9 mouse cellular contexts compared by ENCODE assay signal in the genomic region with DNA sequence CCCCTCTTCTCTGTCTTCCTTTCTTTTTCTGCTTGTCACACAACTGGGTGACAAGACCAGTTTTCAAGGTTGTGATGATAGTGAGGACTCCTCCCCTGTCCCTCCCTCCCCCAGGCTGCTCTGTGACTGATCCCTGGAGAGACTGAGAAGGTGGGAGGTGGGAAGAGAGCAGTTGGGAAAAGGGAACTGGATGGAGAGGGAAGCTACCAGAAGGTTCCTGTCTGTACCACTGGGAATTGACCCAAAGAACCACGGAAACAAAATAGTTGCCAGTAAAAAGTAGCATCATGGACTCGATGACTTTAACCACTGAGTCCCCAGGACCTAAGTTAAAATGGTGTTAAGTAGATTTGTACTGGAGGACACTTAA.
DNase-seq lines count a peak whose midpoint lies in the region; ATAC-seq lines count a peak whose summit lies in the region.
"Had no signal": no experiment of that assay in that cellular context is flagged by ENCODE, and none has a peak within 500 bp of the region (broad histone marks: within the 10 kb centered on the region; RNA-seq: fewer than 3 reads in every experiment).

No protein-coding gene starts in this region.

- no peak for DNase-seq in heart, postnatal 25 days (ENCODE audit: low spot score)
- DNase-seq in 3134 (ENCODE audit: extremely low read depth, insufficient read length, low spot score): peak; percentile 65
- DNase-seq in adrenal gland, postnatal 36 days: peak; percentile 48 to 65
- no peak for DNase-seq in right cerebral cortex, postnatal 25 days
- no peak for DNase-seq in right cerebral cortex, postnatal 14 days
- DNase-seq: cerebellum, adult 11-12 months; liver, embryonic 13.5 days had no signal

- no peaks in the 10 kb centered on the region for H3K9me3 ChIP-seq in heart, embryonic 12.5 days (replicated peaks)
- no peaks in the 10 kb centered on the region for H3K9me3 ChIP-seq in intestine, embryonic 16.5 days (ENCODE audit: control insufficient read depth, low read length)
- H3K9me3 ChIP-seq: liver, embryonic 13.5 days had no signal

- H3K9ac ChIP-seq in heart, embryonic 12.5 days: no peak overlapping the region
- H3K9ac ChIP-seq in intestine, embryonic 16.5 days (ENCODE audit: low read depth, low read length): 0 out of 2 replicates have a peak overlapping the region, but pooled peaks have one; percentile 24
- H3K9ac ChIP-seq: liver, embryonic 13.5 days had no signal

- ATAC-seq in heart, embryonic 12.5 days (ENCODE audit: insufficient number of reproducible peaks, low FRiP score): no peak
- no peak for ATAC-seq in intestine, embryonic 16.5 days

- H3K4me2 ChIP-seq in heart, embryonic 12.5 days: peak overlapping the region; percentile 13; the same call in 1 of the 2 replicates
- 0 out of 2 replicates have a peak overlapping the region, but pooled peaks have one; percentile 2 for H3K4me2 ChIP-seq in intestine, embryonic 16.5 days (ENCODE audit: low read depth, low read length)
- H3K4me2 ChIP-seq: liver, embryonic 13.5 days had no signal

- no peaks in the 10 kb centered on the region for H3K36me3 ChIP-seq in heart, embryonic 12.5 days
- H3K36me3 ChIP-seq in intestine, embryonic 16.5 days (ENCODE audit: control insufficient read depth, insufficient read depth, low read length): no peaks in the 10 kb centered on the region
- H3K36me3 ChIP-seq: liver, embryonic 13.5 days had no signal

- H3K4me3 ChIP-seq in heart, embryonic 12.5 days: no peak overlapping the region
- no peak overlapping the region for H3K4me3 ChIP-seq in intestine, embryonic 16.5 days (ENCODE audit: low read length)
- H3K4me3 ChIP-seq: liver, embryonic 13.5 days had no signal

- H3K4me1 ChIP-seq in heart, embryonic 12.5 days (replicated peaks): peaks cover 44% of the 10 kb centered on the region
- peaks cover 38% of the 10 kb centered on the region for H3K4me1 ChIP-seq in intestine, embryonic 16.5 days (ENCODE audit: control insufficient read depth, insufficient read depth, low read length)

- 52% methylated on average over 2 of the region's 2 CpGs for WGBS in heart, embryonic 12.5 days
- 25% methylated on average over 2 of the region's 2 CpGs for WGBS in intestine, embryonic 16.5 days

- peak overlapping the region; percentile 22 for H3K27ac ChIP-seq in heart, embryonic 12.5 days (ENCODE audit: poor library complexity, severe bottlenecking)
- peak overlapping the region; percentile 65 for H3K27ac ChIP-seq in intestine, embryonic 16.5 days (ENCODE audit: low read length)
- H3K27ac ChIP-seq: liver, embryonic 13.5 days had no signal

- H3K27me3 ChIP-seq in heart, embryonic 12.5 days (replicated peaks): no peaks in the 10 kb centered on the region
- H3K27me3 ChIP-seq in intestine, embryonic 16.5 days (replicated peaks; ENCODE audit: control insufficient read depth, insufficient read depth, low read length): no peaks in the 10 kb centered on the region

- intact Hi-C loops in heart, postnatal 25 days (cut with DNase I): loop anchor here (5.0 kb wide), 1 partner anchor 93 kb away; a partner anchor contains a TSS

Comparison
In these comparisons a context has a peak if more than half of its experiments do, and no peak if none do; other contexts are left out.
1. DNase-seq: peak in 3134 (single experiment) and adrenal gland, postnatal 36 days (2 of 2); none in heart, postnatal 25 days (single experiment), right cerebral cortex, postnatal 25 days (single experiment) and right cerebral cortex, postnatal 14 days (single experiment).